Mouse (Mus musculus): ENCODE measurements around the gene Hormad2. TPM values are rescaled to one million over a fixed set of nuclear protein-coding genes. Genes with fewer than 3 reads are reported as not detected.

The Hormad2 gene
- polyA plus RNA-seq, 1 experiment from 2014 or later = 0.51 TPM

- Histone ChIP-seq H3K36me3 (ENCODE audit: insufficient read depth, low read length) (no peaks in the 10 kb centered on the region), H3K4me2 (replicated peaks; ENCODE audit: low read depth, low read length) (no peak overlapping the region), H3K27ac (ENCODE audit: low read length) (no peak overlapping the region), H3K27me3 (ENCODE audit: insufficient read depth, low read length) (no peaks in the 10 kb centered on the region), H3K4me3 (ENCODE audit: low read length) (no peak overlapping the region), H3K9me3 (ENCODE audit: low read length) (no peaks in the 10 kb centered on the region), H3K9ac (replicated peaks; ENCODE audit: low read length) (no peak overlapping the region), H3K4me1 (ENCODE audit: insufficient read depth, low read length) (no peaks in the 10 kb centered on the region)
- WGBS = 73% methylated on average over 4 of the region's 4 CpGs
- ATAC-seq (ENCODE audit: low FRiP score, low TSS enrichment) = no peak
Measured at GRCm38 (mm10) chr11:4379857-4380256, 61.0 kb downstream of the Hormad2 start.

GRCm38 (mm10) chr11:4366389-4366788 lies 74.5 kb downstream of the Hormad2 start:
- ATAC-seq (ENCODE audit: low FRiP score, low TSS enrichment) = no peak
- WGBS = 79% methylated on average over 4 of the region's 4 CpGs

GRCm38 (mm10) chr11:4355430-4355829 lies 85.5 kb downstream of the Hormad2 start:
- Histone ChIP-seq H3K4me2 (replicated peaks; ENCODE audit: low read depth, low read length) (no peak overlapping the region), H3K4me1 (ENCODE audit: insufficient read depth, low read length) (no peaks in the 10 kb centered on the region), H3K9me3 (ENCODE audit: low read length) (no peaks in the 10 kb centered on the region), H3K27me3 (ENCODE audit: insufficient read depth, low read length) (no peaks in the 10 kb centered on the region), H3K9ac (replicated peaks; ENCODE audit: low read length) (no peak overlapping the region), H3K27ac (ENCODE audit: low read length) (no peak overlapping the region), H3K4me3 (ENCODE audit: low read length) (no peak overlapping the region), H3K36me3 (ENCODE audit: insufficient read depth, low read length) (no peaks in the 10 kb centered on the region)
- WGBS = 60% methylated on average over 5 of the region's 5 CpGs
- ATAC-seq (ENCODE audit: low FRiP score, low TSS enrichment) = no peak

More at GRCm38 (mm10) chr11:4366389-4366788, 74.5 kb downstream of the Hormad2 start:
- Histone ChIP-seq H3K36me3 (ENCODE audit: insufficient read depth, low read length) (no peaks in the 10 kb centered on the region), H3K9ac (replicated peaks; ENCODE audit: low read length) (no peak overlapping the region), H3K27ac (ENCODE audit: low read length) (no peak overlapping the region), H3K27me3 (ENCODE audit: insufficient read depth, low read length) (no peaks in the 10 kb centered on the region), H3K4me2 (replicated peaks; ENCODE audit: low read depth, low read length) (no peak overlapping the region), H3K9me3 (ENCODE audit: low read length) (no peaks in the 10 kb centered on the region), H3K4me1 (ENCODE audit: insufficient read depth, low read length) (no peaks in the 10 kb centered on the region), H3K4me3 (ENCODE audit: low read length) (no peak overlapping the region)

GRCm38 (mm10) chr11:4352637-4353036 lies 88.3 kb downstream of the Hormad2 start:
- H3K4me1 ChIP-seq (ENCODE audit: insufficient read depth, low read length) = no peaks in the 10 kb centered on the region
- H3K27me3 ChIP-seq (ENCODE audit: insufficient read depth, low read length) = no peaks in the 10 kb centered on the region
- no peak for ATAC-seq (ENCODE audit: low FRiP score, low TSS enrichment)
- H3K27ac ChIP-seq (ENCODE audit: low read length) = no peak overlapping the region
- H3K4me3 ChIP-seq (ENCODE audit: low read length) = no peak overlapping the region
- no peak overlapping the region for H3K9ac ChIP-seq (replicated peaks; ENCODE audit: low read length)
- no peaks in the 10 kb centered on the region for H3K9me3 ChIP-seq (ENCODE audit: low read length)
- 38% methylated on average over 3 of the region's 3 CpGs for WGBS
- H3K36me3 ChIP-seq (ENCODE audit: insufficient read depth, low read length) = no peaks in the 10 kb centered on the region
- H3K4me2 ChIP-seq (replicated peaks; ENCODE audit: low read depth, low read length) = no peak overlapping the region

GRCm38 (mm10) chr11:4343926-4344325 lies 97.0 kb downstream of the Hormad2 start:
- no peak for ATAC-seq (ENCODE audit: low FRiP score, low TSS enrichment)
- no peak overlapping the region for H3K9ac ChIP-seq (replicated peaks; ENCODE audit: low read length)
- 31% methylated on average over 4 of the region's 4 CpGs for WGBS
- H3K36me3 ChIP-seq (ENCODE audit: insufficient read depth, low read length) = no peaks in the 10 kb centered on the region
- no peaks in the 10 kb centered on the region for H3K4me1 ChIP-seq (ENCODE audit: insufficient read depth, low read length)
- no peak overlapping the region for H3K4me3 ChIP-seq (ENCODE audit: low read length)
- H3K4me2 ChIP-seq (replicated peaks; ENCODE audit: low read depth, low read length) = no peak overlapping the region
- H3K9me3 ChIP-seq (ENCODE audit: low read length) = no peaks in the 10 kb centered on the region
- H3K27ac ChIP-seq (ENCODE audit: low read length) = no peak overlapping the region
- H3K27me3 ChIP-seq (ENCODE audit: insufficient read depth, low read length) = no peaks in the 10 kb centered on the region

GRCm38 (mm10) chr11:4342027-4342426 lies 98.9 kb downstream of the Hormad2 start:
- 56% methylated on average over 7 of the region's 7 CpGs for WGBS
- Histone ChIP-seq H3K27me3 (ENCODE audit: insufficient read depth, low read length) (no peaks in the 10 kb centered on the region), H3K4me3 (ENCODE audit: low read length) (no peak overlapping the region), H3K4me2 (replicated peaks; ENCODE audit: low read depth, low read length) (no peak overlapping the region), H3K36me3 (ENCODE audit: insufficient read depth, low read length) (no peaks in the 10 kb centered on the region), H3K9me3 (ENCODE audit: low read length) (no peaks in the 10 kb centered on the region), H3K9ac (replicated peaks; ENCODE audit: low read length) (no peak overlapping the region), H3K4me1 (ENCODE audit: insufficient read depth, low read length) (no peaks in the 10 kb centered on the region), H3K27ac (ENCODE audit: low read length) (no peak overlapping the region)
- ATAC-seq (ENCODE audit: low FRiP score, low TSS enrichment) = no peak

- no peak overlapping the region for H3K9ac ChIP-seq (replicated peaks; ENCODE audit: low read length)
- H3K36me3 ChIP-seq (ENCODE audit: insufficient read depth, low read length) = no peaks in the 10 kb centered on the region
- H3K27me3 ChIP-seq (ENCODE audit: insufficient read depth, low read length) = no peaks in the 10 kb centered on the region
- no peak overlapping the region for H3K27ac ChIP-seq (ENCODE audit: low read length)
- no peaks in the 10 kb centered on the region for H3K4me1 ChIP-seq (ENCODE audit: insufficient read depth, low read length)
- no peaks in the 10 kb centered on the region for H3K9me3 ChIP-seq (ENCODE audit: low read length)
- ATAC-seq (ENCODE audit: low FRiP score, low TSS enrichment) = no peak
- 78% methylated on average over 9 of the region's 9 CpGs for WGBS
- H3K4me3 ChIP-seq (ENCODE audit: low read length) = no peak overlapping the region
- no peak overlapping the region for H3K4me2 ChIP-seq (replicated peaks; ENCODE audit: low read depth, low read length)
Measured at GRCm38 (mm10) chr11:4340109-4340779, 100.7 kb downstream of the Hormad2 start.

- Histone ChIP-seq H3K4me1 (ENCODE audit: insufficient read depth, low read length) (no peaks in the 10 kb centered on the region), H3K9me3 (ENCODE audit: low read length) (no peaks in the 10 kb centered on the region), H3K36me3 (ENCODE audit: insufficient read depth, low read length) (no peaks in the 10 kb centered on the region), H3K4me3 (ENCODE audit: low read length) (no peak overlapping the region), H3K27ac (ENCODE audit: low read length) (no peak overlapping the region), H3K27me3 (ENCODE audit: insufficient read depth, low read length) (no peaks in the 10 kb centered on the region), H3K9ac (replicated peaks; ENCODE audit: low read length) (no peak overlapping the region), H3K4me2 (replicated peaks; ENCODE audit: low read depth, low read length) (no peak overlapping the region)
- ATAC-seq (ENCODE audit: low FRiP score, low TSS enrichment) = no peak
- 95% methylated on average over 1 of the region's 1 CpGs for whole genome bisulfite sequencing
Measured at GRCm38 (mm10) chr11:4339275-4339674, 101.6 kb downstream of the Hormad2 start.

- H3K27ac ChIP-seq (ENCODE audit: low read length) = no peak overlapping the region
- 79% methylated on average over 8 of the region's 8 CpGs for WGBS
- H3K27me3 ChIP-seq (ENCODE audit: insufficient read depth, low read length) = no peaks in the 10 kb centered on the region
- H3K4me3 ChIP-seq (ENCODE audit: low read length) = no peak overlapping the region
- H3K9me3 ChIP-seq (ENCODE audit: low read length) = no peaks in the 10 kb centered on the region
- ATAC-seq (ENCODE audit: low FRiP score, low TSS enrichment) = no peak
- no peaks in the 10 kb centered on the region for H3K36me3 ChIP-seq (ENCODE audit: insufficient read depth, low read length)
- H3K4me2 ChIP-seq (replicated peaks; ENCODE audit: low read depth, low read length) = no peak overlapping the region
- H3K4me1 ChIP-seq (ENCODE audit: insufficient read depth, low read length) = no peaks in the 10 kb centered on the region
- H3K9ac ChIP-seq (replicated peaks; ENCODE audit: low read length) = no peak overlapping the region
Measured at GRCm38 (mm10) chr11:4336693-4337283, 104.1 kb downstream of the Hormad2 start.

All from kidney, embryonic 16.5 days (tissue).